Mouse (Mus musculus) myocyte (in vitro differentiated cells): ENCODE measurements around the gene Leng9.

Source experiments
- E2F4 ChIP-seq: IDR thresholded peaks from one replicate; pipeline ENCODE4 v1.6.1; 2011; ENCODE audit warnings: mild to moderate bottlenecking, control low read depth, moderate library complexity; ENCODE audit not compliant: insufficient read depth
- MAX ChIP-seq: IDR thresholded peaks from one replicate; pipeline ENCODE4 v1.6.1; 2011; ENCODE audit warnings: low read depth, mild to moderate bottlenecking, control low read depth
- MYOD1 ChIP-seq, 3 experiments: IDR thresholded peaks; one replicate each; pipeline ENCODE4 v1.6.1; 2011; ENCODE audit warnings: control low read depth in 2 of 3, low read depth in 2 of 3, mild to moderate bottlenecking in 2 of 3, moderate library complexity in 1 of 3; ENCODE audit not compliant: insufficient read length in 2 of 3, control insufficient read depth in 1 of 3
- MYOG ChIP-seq, 3 experiments: IDR thresholded peaks; one replicate each; pipeline ENCODE4 v1.6.1; 2011; ENCODE audit warnings: control low read depth in 2 of 3, low read depth in 2 of 3, mild to moderate bottlenecking in 2 of 3; ENCODE audit not compliant: insufficient read length in 2 of 3, control insufficient read depth in 1 of 3, insufficient read depth in 1 of 3
- POLR2A ChIP-seq: IDR thresholded peaks from one replicate; pipeline ENCODE4 v1.6.1; 2011; ENCODE audit warnings: low read depth, mild to moderate bottlenecking, control low read depth, moderate library complexity; ENCODE audit not compliant: insufficient read length
- POLR2AphosphoS2 ChIP-seq: IDR thresholded peaks from one replicate; pipeline ENCODE4 v1.6.1; 2011; ENCODE audit warnings: low read depth, control low read depth; ENCODE audit not compliant: insufficient read length
- REST ChIP-seq: IDR thresholded peaks from one replicate; pipeline ENCODE4 v1.6.1; 2011; ENCODE audit warnings: mild to moderate bottlenecking, control low read depth, moderate library complexity; ENCODE audit not compliant: insufficient read depth, insufficient read length
- TCF12 ChIP-seq: IDR thresholded peaks from one replicate; pipeline ENCODE4 v1.6.1; 2011; ENCODE audit warnings: mild to moderate bottlenecking, control low read depth; ENCODE audit not compliant: poor library complexity, insufficient read depth, severe bottlenecking
- TCF3 ChIP-seq: IDR thresholded peaks from one replicate; pipeline ENCODE4 v1.6.1; 2011; ENCODE audit warnings: low read depth, control low read depth; ENCODE audit not compliant: insufficient read length
- USF1 ChIP-seq: IDR thresholded peaks from one replicate; pipeline ENCODE4 v1.6.1; 2011; ENCODE audit warnings: low read depth, mild to moderate bottlenecking, control low read depth, moderate library complexity

DNA sequence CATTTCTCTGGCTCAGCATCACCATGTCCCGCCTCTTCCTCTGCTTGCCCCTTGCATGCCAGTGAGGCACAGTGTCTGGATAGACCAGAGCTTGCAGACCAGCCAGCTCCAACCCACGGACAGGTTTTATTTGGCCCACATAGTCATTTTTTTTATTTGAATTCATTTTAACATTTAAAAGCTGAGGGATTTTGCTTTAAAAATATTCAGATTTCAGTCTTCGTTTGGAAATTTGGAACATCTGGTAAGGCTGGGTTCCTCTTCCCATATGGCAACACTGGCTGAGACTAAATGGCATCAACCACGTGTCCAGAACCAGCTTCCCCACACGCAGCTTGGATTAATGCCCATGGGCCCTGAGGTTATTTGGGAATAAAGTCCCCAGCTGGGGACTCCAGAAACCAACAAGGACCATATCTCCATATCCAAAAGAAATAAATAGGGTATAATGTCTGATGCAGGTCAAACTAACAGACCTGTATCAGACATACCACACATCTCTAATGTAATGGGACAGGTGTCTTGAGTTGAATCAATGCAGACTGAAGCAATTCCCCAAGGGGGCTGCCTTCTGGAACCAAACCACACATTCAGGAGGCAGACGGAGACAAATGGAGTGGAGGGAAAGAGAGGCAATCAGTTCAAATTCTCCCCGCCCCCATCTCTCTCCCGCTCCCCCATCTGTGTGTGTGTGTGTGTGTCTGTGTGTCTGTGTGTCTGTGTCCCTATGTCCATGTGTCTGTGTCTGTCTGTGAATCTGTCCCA lies 32.9 kb downstream of the Leng9 start:
- TF ChIP-seq POLR2AphosphoS2 (no peak), TCF12 (no peak), POLR2A (no peak), MAX (no peak), USF1 (no peak), TCF3 (no peak), MYOG (IDR thresholded peaks at IDR 0.05; ENCODE audit: control insufficient read depth in 1 of 3, insufficient read depth in 1 of 3, insufficient read length in 2 of 3, low read depth in 2 of 3) (no peak), E2F4 (no peak), MYOD1 (IDR thresholded peaks at IDR 0.05; ENCODE audit: control insufficient read depth in 1 of 3, insufficient read length in 2 of 3, low read depth in 2 of 3) (no peak), REST (no peak)
